Mouse (Mus musculus) limb, embryonic 11.5 days (tissue): ENCODE results near the gene Apol7b. TPM values are rescaled to one million over a fixed set of nuclear protein-coding genes. Genes with fewer than 3 reads are reported as not detected.

ENCODE experiments used
- ATAC-seq: fragments of 200-750 bp; cut with Nextera tagmentation; 2 replicates; pipeline ENCODE4 v1.8.0; 2017; ENCODE audit warnings: low read depth; ENCODE audit not compliant: insufficient number of reproducible peaks, low FRiP score, low TSS enrichment
- DNase-seq: peaks from one replicate; pipeline ENCODE4 v3.0.0-alpha.2; 2015; ENCODE audit warnings: low spot score
- H3K27ac ChIP-seq: fragments of 300-500 bp; sonication (generic); replicated peaks from 2 replicates; pipeline ENCODE4 v1.5.1; 2014; ENCODE audit warnings: low read depth, mild to moderate bottlenecking, low read length
- H3K27me3 ChIP-seq: fragments of 300-500 bp; sonication (generic); 2 replicates; pipeline ENCODE4 v1.6.1; 2014; ENCODE audit warnings: mild to moderate bottlenecking, low read length, mixed read lengths; ENCODE audit not compliant: control insufficient read depth, insufficient read depth
- H3K36me3 ChIP-seq: fragments of 300-500 bp; sonication (generic); 2 replicates; pipeline ENCODE4 v1.6.1; 2014; ENCODE audit warnings: mild to moderate bottlenecking, low read length, moderate library complexity, mixed read lengths; ENCODE audit not compliant: control insufficient read depth, insufficient read depth
- H3K4me1 ChIP-seq: fragments of 300-500 bp; sonication (generic); 2 replicates; pipeline ENCODE4 v1.6.1; 2014; ENCODE audit warnings: low read length, mixed read lengths; ENCODE audit not compliant: control insufficient read depth, insufficient read depth
- H3K4me2 ChIP-seq: fragments of 300-500 bp; sonication (generic); 2 replicates; pipeline ENCODE4 v1.6.1; 2014; ENCODE audit warnings: low read depth, mild to moderate bottlenecking, moderate library complexity; ENCODE audit not compliant: severe bottlenecking
- H3K4me3 ChIP-seq: fragments of 300-500 bp; sonication (generic); 2 replicates; pipeline ENCODE4 v1.5.1; 2014; ENCODE audit warnings: low read depth, low read length
- H3K9ac ChIP-seq: fragments of 300-500 bp; sonication (generic); 2 replicates; pipeline ENCODE4 v1.6.1; 2014; ENCODE audit warnings: mild to moderate bottlenecking, low read length
- H3K9me3 ChIP-seq: fragments of 300-500 bp; sonication (generic); 2 replicates; pipeline ENCODE4 v1.6.1; 2016; ENCODE audit warnings: low read length; ENCODE audit not compliant: control insufficient read depth
- WGBS: fragments of 180-500 bp; shearing (Covaris S2); extraction: QIAGEN DNeasy Blood & Tissue Kit; methylation state at CpG from one replicate; pipeline ENCODE4 v1.1.7; 2014; 5-methylcytosine and 5-hydroxymethylcytosine counted together
- polyA plus RNA-seq: library from polyadenylated mRNA; unstranded; fragments of >200 nt; fragmentation: Nextera tagmentation; extraction: Ambion mirVana; gene quantifications from 2 replicates; pipeline ENCODE4 v1.2.1, GENCODE M21; 2014

Apol7b gene
- polyA plus RNA-seq, 1 experiment from 2014 or later: not detected

DNA sequence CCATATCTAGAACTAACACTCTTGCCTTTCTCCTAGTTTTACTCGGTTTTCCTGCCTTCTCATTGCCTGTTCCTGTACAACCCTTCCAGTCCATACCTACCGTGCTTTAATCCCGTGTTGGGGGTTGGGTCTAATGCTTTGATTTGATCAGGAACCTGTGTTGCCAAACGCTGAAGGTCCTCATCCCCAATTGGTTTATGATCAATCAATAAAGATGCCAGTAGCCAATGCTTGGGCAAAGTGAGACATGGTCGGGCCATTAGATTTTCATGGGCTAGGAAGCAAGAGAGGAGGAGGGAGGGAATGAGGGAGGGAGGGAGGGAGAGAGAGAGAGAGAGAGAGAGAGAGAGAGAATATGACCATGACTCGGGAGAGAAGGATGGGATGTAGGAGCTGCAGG, 65.8 kb downstream of the Apol7b start:
- Histone ChIP-seq H3K36me3 (no peaks in the 10 kb centered on the region), H3K27ac (no peak overlapping the region), H3K4me3 (no peak overlapping the region), H3K9ac (no peak overlapping the region), H3K4me2 (no peak overlapping the region), H3K9me3 (no peaks in the 10 kb centered on the region), H3K4me1 (no peaks in the 10 kb centered on the region), H3K27me3 (no peaks in the 10 kb centered on the region)
- 84% methylated on average over 6 of the region's 6 CpGs for WGBS
- ATAC-seq (no peak), DNase-seq (no peak)

DNA sequence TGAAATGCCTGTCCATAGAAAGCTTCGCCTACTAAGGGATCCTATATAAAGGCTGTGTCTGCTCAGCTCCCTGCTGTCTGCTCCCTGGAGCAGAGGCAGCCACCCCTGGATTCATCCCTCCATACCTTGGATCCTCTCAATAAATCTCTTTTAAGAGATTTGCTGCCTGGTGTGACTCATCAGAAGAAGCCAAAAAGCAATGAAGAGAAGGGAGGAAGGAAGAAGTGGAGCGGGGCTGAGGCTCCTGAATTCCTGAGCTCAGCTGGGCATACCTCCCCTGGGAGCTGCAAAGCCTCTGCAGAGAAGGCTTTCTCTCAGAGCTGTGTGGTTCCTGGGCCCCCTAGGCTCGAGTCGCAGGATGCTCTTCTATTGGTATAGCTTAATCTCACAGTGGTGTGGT, 67.4 kb downstream of the Apol7b start:
- Histone ChIP-seq H3K9me3 (no peaks in the 10 kb centered on the region), H3K9ac (no peak overlapping the region), H3K27me3 (no peaks in the 10 kb centered on the region), H3K4me1 (no peaks in the 10 kb centered on the region), H3K4me2 (no peak overlapping the region), H3K27ac (no peak overlapping the region), H3K36me3 (no peaks in the 10 kb centered on the region), H3K4me3 (no peak overlapping the region)
- ATAC-seq: no peak
- 58% methylated on average over 4 of the region's 4 CpGs for WGBS
- no peak for DNase-seq

DNA sequence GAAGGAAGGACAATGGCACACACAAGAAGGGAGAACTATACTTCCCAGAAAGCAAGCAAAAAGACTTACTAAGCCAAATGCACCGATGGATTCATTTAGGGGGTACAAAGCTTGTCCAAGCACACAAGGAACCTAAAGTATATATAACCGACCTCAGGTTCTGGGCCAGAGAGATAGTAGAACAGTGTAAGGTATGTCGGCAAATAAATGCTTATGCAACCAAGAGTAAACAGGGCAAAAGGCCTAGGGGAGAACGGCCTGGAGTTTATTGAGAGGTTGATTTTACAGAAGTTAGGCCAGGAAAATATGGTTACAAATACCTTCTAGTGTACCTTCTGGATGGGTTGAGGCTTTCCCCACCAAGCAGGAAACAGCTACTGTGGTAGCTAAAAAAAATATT, 69.9 kb downstream of the Apol7b start:
- Histone ChIP-seq H3K9ac (no peak overlapping the region), H3K27me3 (no peaks in the 10 kb centered on the region), H3K27ac (no peak overlapping the region), H3K4me2 (no peak overlapping the region), H3K9me3 (no peaks in the 10 kb centered on the region), H3K36me3 (no peaks in the 10 kb centered on the region), H3K4me1 (no peaks in the 10 kb centered on the region), H3K4me3 (no peak overlapping the region)
- 98% methylated on average over 4 of the region's 4 CpGs for WGBS
- DNase-seq (no peak), ATAC-seq (no peak)

DNA sequence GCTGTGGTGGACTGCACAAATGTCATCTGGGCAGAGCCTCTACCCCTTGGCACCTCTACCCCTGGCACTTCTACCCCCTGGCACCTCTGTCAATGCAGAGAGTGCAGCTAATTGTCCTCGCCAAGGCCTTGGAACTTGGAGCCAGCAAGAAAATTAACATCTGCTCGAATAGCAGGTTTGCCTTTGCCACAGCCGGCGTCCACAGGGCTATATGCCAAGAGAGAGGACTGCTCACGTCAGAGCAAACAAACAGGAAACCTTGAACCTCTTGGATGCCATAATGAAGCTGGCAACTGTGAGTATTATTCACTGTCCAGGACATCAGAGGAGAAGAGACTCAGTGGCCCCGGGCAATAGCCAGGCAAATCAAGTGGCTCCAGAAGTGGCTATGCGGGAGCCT, 70.4 kb downstream of the Apol7b start:
- no peak overlapping the region for H3K4me2 ChIP-seq
- no peak overlapping the region for H3K9ac ChIP-seq
- no peaks in the 10 kb centered on the region for H3K9me3 ChIP-seq
- 85% methylated on average over 7 of the region's 7 CpGs for WGBS
- H3K27ac ChIP-seq: no peak overlapping the region
- no peaks in the 10 kb centered on the region for H3K4me1 ChIP-seq
- no peak for DNase-seq
- no peaks in the 10 kb centered on the region for H3K36me3 ChIP-seq
- no peaks in the 10 kb centered on the region for H3K27me3 ChIP-seq
- no peak overlapping the region for H3K4me3 ChIP-seq
- no peak for ATAC-seq

Other genes starting within 250 kb of the Apol7b start
- gene Rbfox2, start 140.5 kb downstream of the Apol7b start, polyA plus RNA-seq: 71.5 and 74.2 TPM in 2 replicates
- not detected in 2 replicates for gene Apol7a, start 48.4 kb downstream of the Apol7b start, polyA plus RNA-seq
- not detected in 2 replicates for gene Apol9a, start 36.4 kb downstream of the Apol7b start, polyA plus RNA-seq
- not detected in 2 replicates for gene Apol10a, start 29.6 kb upstream of the Apol7b start, polyA plus RNA-seq
- not detected in 2 replicates for gene Apol11a, start 60.8 kb upstream of the Apol7b start, polyA plus RNA-seq
- gene Apol7c, start 85.8 kb upstream of the Apol7b start, polyA plus RNA-seq: not detected in 2 replicates
- gene 1700025B11Rik, start 114.4 kb upstream of the Apol7b start, polyA plus RNA-seq: not detected in 2 replicates
- 0.08 TPM in 1 of 2 replicates, not detected in the other for gene Apol10b, start 148.6 kb upstream of the Apol7b start, polyA plus RNA-seq
- not detected in 2 replicates for gene Gm36245, start 151.8 kb upstream of the Apol7b start, polyA plus RNA-seq
- gene Apol11b, start 195.8 kb upstream of the Apol7b start, polyA plus RNA-seq: 0.16 TPM in 1 of 2 replicates, not detected in the other